Comparison of ENCODE assay signal across 31 mouse cellular contexts in genomic region chr3:130687051-130687450, GRCm38 (mm10).
"Had no signal": no experiment of that assay in that cellular context is flagged by ENCODE, and none has a peak within 500 bp of the region (broad histone marks: within the 10 kb centered on the region; RNA-seq: fewer than 3 reads in every experiment).

No protein-coding gene starts in this region.

- H3K9ac ChIP-seq: limb, embryonic 12.5 days; limb, embryonic 13.5 days; limb, embryonic 15.5 days; liver, embryonic 12.5 days; liver, embryonic 13.5 days; liver, embryonic 14.5 days; liver, embryonic 15.5 days; lung, embryonic 14.5 days; lung, embryonic 15.5 days; midbrain, embryonic 12.5 days; midbrain, embryonic 13.5 days; midbrain, embryonic 15.5 days; neural tube, embryonic 12.5 days had no signal

- ATAC-seq: liver, embryonic 12.5 days; lung, postnatal 0 days; midbrain, embryonic 13.5 days; midbrain, embryonic 15.5 days; midbrain, embryonic 16.5 days had no signal

- H3K36me3 ChIP-seq: limb, embryonic 10.5 days; limb, embryonic 12.5 days; limb, embryonic 13.5 days; limb, embryonic 15.5 days; liver, embryonic 12.5 days; liver, embryonic 13.5 days; liver, embryonic 15.5 days; lung, embryonic 15.5 days; midbrain, embryonic 10.5 days; midbrain, embryonic 12.5 days; midbrain, embryonic 13.5 days; midbrain, embryonic 15.5 days; neural tube, embryonic 12.5 days had no signal

- H3K27ac ChIP-seq: limb, embryonic 10.5 days; limb, embryonic 12.5 days; limb, embryonic 13.5 days; limb, embryonic 15.5 days; liver, embryonic 12.5 days; liver, embryonic 13.5 days; liver, embryonic 14.5 days; liver, embryonic 15.5 days; lung, embryonic 15.5 days; macrophage; midbrain, embryonic 10.5 days; midbrain, embryonic 12.5 days; midbrain, embryonic 13.5 days; midbrain, embryonic 15.5 days; neural tube, embryonic 12.5 days had no signal

- H3K4me3 ChIP-seq: limb, embryonic 10.5 days; limb, embryonic 12.5 days; limb, embryonic 13.5 days; limb, embryonic 15.5 days; liver, embryonic 12.5 days; liver, embryonic 13.5 days; liver, embryonic 15.5 days; lung, embryonic 15.5 days; megakaryocyte, embryonic 14.5 days; midbrain, embryonic 10.5 days; midbrain, embryonic 12.5 days; midbrain, embryonic 13.5 days; midbrain, embryonic 15.5 days; myocyte; neural tube, embryonic 12.5 days had no signal

- H3K27me3 ChIP-seq: limb, embryonic 12.5 days; limb, embryonic 13.5 days; limb, embryonic 15.5 days; liver, embryonic 12.5 days; liver, embryonic 13.5 days; liver, embryonic 15.5 days; lung, embryonic 15.5 days; midbrain, embryonic 13.5 days; midbrain, embryonic 15.5 days; neural tube, embryonic 12.5 days had no signal

- DNase-seq: left cerebral cortex, postnatal 4 days; liver; liver, embryonic 13.5 days; lung, adult 18-20 months; lung, adult 2 months; lung, embryonic 14.5 days; lung, postnatal 10 days; lung, postnatal 14 days; lung, postnatal 36 days; lung, postnatal 4 days; midbrain, embryonic 14.5 days had no signal

- H3K9me3 ChIP-seq: limb, embryonic 10.5 days; limb, embryonic 12.5 days; limb, embryonic 13.5 days; limb, embryonic 15.5 days; liver, embryonic 12.5 days; liver, embryonic 13.5 days; liver, embryonic 15.5 days; lung, embryonic 15.5 days; megakaryocyte, embryonic 14.5 days; midbrain, embryonic 10.5 days; midbrain, embryonic 12.5 days; midbrain, embryonic 13.5 days; midbrain, embryonic 15.5 days; neural tube, embryonic 12.5 days had no signal

- H3K4me2 ChIP-seq: limb, embryonic 12.5 days; limb, embryonic 13.5 days; limb, embryonic 15.5 days; liver, embryonic 11.5 days; liver, embryonic 12.5 days; liver, embryonic 13.5 days; liver, embryonic 15.5 days; lung, embryonic 14.5 days; lung, embryonic 15.5 days; midbrain, embryonic 11.5 days; midbrain, embryonic 12.5 days; midbrain, embryonic 13.5 days; midbrain, embryonic 15.5 days; neural tube, embryonic 12.5 days had no signal
